ENCODE assay signal across 8 mouse cellular contexts in genomic region chr1:119540836-119541557, GRCm38 (mm10). TPM values are rescaled to one million over a fixed set of nuclear protein-coding genes. Genes with fewer than 3 reads are reported as not detected.
DNase-seq lines count a peak whose midpoint lies in the region; ATAC-seq and TF ChIP-seq lines count a peak whose summit lies in the region.
"Had no signal": no experiment of that assay in that cellular context is flagged by ENCODE, and none has a peak within 500 bp of the region (broad histone marks: within the 10 kb centered on the region; RNA-seq: fewer than 3 reads in every experiment).

No protein-coding gene starts in this region.

- 0 out of 2 replicates have a peak, but pooled peaks cover 7% of the 10 kb centered on the region for H3K4me1 ChIP-seq in lung, embryonic 14.5 days (ENCODE audit: insufficient read depth)
- peaks cover 6% of the 10 kb centered on the region for H3K4me1 ChIP-seq in intestine, embryonic 16.5 days (ENCODE audit: control insufficient read depth, insufficient read depth, low read length)
- H3K4me1 ChIP-seq in stomach, embryonic 14.5 days (ENCODE audit: control insufficient read depth, insufficient read depth, low read length), result peaks cover 3% of the 10 kb centered on the region; the same call in 1 of the 2 replicates
- H3K4me1 ChIP-seq: neural tube, embryonic 12.5 days had no signal

- peak; percentile 54 for ATAC-seq in lung, embryonic 14.5 days (ENCODE audit: insufficient read depth)
- ATAC-seq in intestine, embryonic 16.5 days, result peak; percentile 91
- peak; percentile 21; the same call in 1 of the 2 replicates for ATAC-seq in stomach, embryonic 14.5 days (ENCODE audit: insufficient number of reproducible peaks, insufficient read depth, low FRiP score, low read depth)

- 38% methylated on average over 9 of the region's 9 CpGs for WGBS in lung, embryonic 14.5 days
- 57% methylated on average over 9 of the region's 9 CpGs for WGBS in intestine, embryonic 16.5 days
- 59% methylated on average over 9 of the region's 9 CpGs for WGBS in stomach, embryonic 14.5 days

- H3K4me3 ChIP-seq in lung, embryonic 14.5 days (ENCODE audit: low read depth, low read length), result no peak overlapping the region
- no peak overlapping the region for H3K4me3 ChIP-seq in intestine, embryonic 16.5 days (ENCODE audit: low read length)
- H3K4me3 ChIP-seq in stomach, embryonic 14.5 days (ENCODE audit: low read depth, low read length), result no peak overlapping the region
- H3K4me3 ChIP-seq: neural tube, embryonic 12.5 days had no signal

- no peaks in the 10 kb centered on the region for H3K27me3 ChIP-seq in lung, embryonic 14.5 days (ENCODE audit: insufficient read depth, low read length)
- H3K27me3 ChIP-seq in intestine, embryonic 16.5 days (replicated peaks; ENCODE audit: control insufficient read depth, insufficient read depth, low read length), result no peaks in the 10 kb centered on the region
- H3K27me3 ChIP-seq in stomach, embryonic 14.5 days (ENCODE audit: control insufficient read depth, insufficient read depth, low read length), result no peaks in the 10 kb centered on the region
- H3K27me3 ChIP-seq: neural tube, embryonic 12.5 days had no signal

- H3K9ac ChIP-seq in lung, embryonic 14.5 days, result no peak overlapping the region
- 0 out of 2 replicates have a peak overlapping the region, but pooled peaks have one; percentile 38 for H3K9ac ChIP-seq in intestine, embryonic 16.5 days (ENCODE audit: low read depth, low read length)
- no peak overlapping the region for H3K9ac ChIP-seq in stomach, embryonic 14.5 days (replicated peaks; ENCODE audit: low read depth, low read length)
- H3K9ac ChIP-seq: neural tube, embryonic 12.5 days had no signal

- intact Hi-C loops in gastrocnemius, postnatal 36 days (cut with DNase I), result no loop called here

- H3K9me3 ChIP-seq in lung, embryonic 14.5 days (ENCODE audit: low read depth, low read length), result no peaks in the 10 kb centered on the region
- no peaks in the 10 kb centered on the region for H3K9me3 ChIP-seq in intestine, embryonic 16.5 days (ENCODE audit: control insufficient read depth, low read length)
- H3K9me3 ChIP-seq in stomach, embryonic 14.5 days (ENCODE audit: control insufficient read depth, low read depth, low read length), result no peaks in the 10 kb centered on the region
- H3K9me3 ChIP-seq: neural tube, embryonic 12.5 days had no signal

- TF ChIP-seq CTCF in lung, embryonic 14.5 days (IDR thresholded peaks at IDR 0.05; ENCODE audit: low read depth), result no peak

- no peak overlapping the region for H3K4me2 ChIP-seq in lung, embryonic 14.5 days
- H3K4me2 ChIP-seq in intestine, embryonic 16.5 days (ENCODE audit: low read depth, low read length), result no peak overlapping the region
- H3K4me2 ChIP-seq in stomach, embryonic 14.5 days (replicated peaks; ENCODE audit: low read depth, low read length), result no peak overlapping the region
- H3K4me2 ChIP-seq: neural tube, embryonic 12.5 days had no signal

- 0 out of 2 replicates have a peak overlapping the region, but pooled peaks have one; percentile 18 for H3K27ac ChIP-seq in lung, embryonic 14.5 days (ENCODE audit: low read depth)
- H3K27ac ChIP-seq in intestine, embryonic 16.5 days (ENCODE audit: low read length), result peak overlapping the region; percentile 84
- no peak overlapping the region for H3K27ac ChIP-seq in stomach, embryonic 14.5 days (ENCODE audit: low read length)
- H3K27ac ChIP-seq: neural tube, embryonic 12.5 days had no signal

- 0 out of 2 replicates have a peak, but pooled peaks cover 3% of the 10 kb centered on the region for H3K36me3 ChIP-seq in lung, embryonic 14.5 days (ENCODE audit: insufficient read depth)
- no peaks in the 10 kb centered on the region for H3K36me3 ChIP-seq in intestine, embryonic 16.5 days (ENCODE audit: control insufficient read depth, insufficient read depth, low read length)
- no peaks in the 10 kb centered on the region for H3K36me3 ChIP-seq in stomach, embryonic 14.5 days (ENCODE audit: control insufficient read depth, insufficient read depth, low read length)

- DNase-seq in lung, embryonic 14.5 days, result peak; percentile 69
- no peak for DNase-seq in lung, postnatal 14 days
- peak; percentile 70 for DNase-seq in kidney, postnatal 10 days
- DNase-seq in gastrocnemius, postnatal 36 days, result no peak
- DNase-seq in cerebellum, adult 8-10 months, result no peak

RNA-seq across cellular contexts. Expression of gene Tmem185b, which starts 15.0 kb away (rescaled TPM):
- 32.4 and 33.2 TPM in 2 replicates for polyA plus RNA-seq in lung, embryonic 14.5 days (2014; fragmentation: Nextera tagmentation; extraction: Ambion mirVana)
- polyA plus RNA-seq in intestine, embryonic 16.5 days (2015; fragmentation: Nextera tagmentation; extraction: Ambion mirVana), result 27.2 and 27.7 TPM in 2 replicates
- polyA plus RNA-seq in stomach, embryonic 14.5 days (2014; fragmentation: Nextera tagmentation; extraction: Ambion mirVana), result 22.8 and 23.9 TPM in 2 replicates
- total RNA-seq in gastrocnemius, postnatal 36 days (2021), result 1 to 10 TPM; 3.5 to 4.0 TPM

RNA-seq across cellular contexts. Expression of gene Ralb, which starts 36.4 kb away (rescaled TPM):
- polyA plus RNA-seq in lung, embryonic 14.5 days (2014; fragmentation: Nextera tagmentation; extraction: Ambion mirVana), result 219 and 221 TPM in 2 replicates
- 203 and 218 TPM in 2 replicates for polyA plus RNA-seq in intestine, embryonic 16.5 days (2015; fragmentation: Nextera tagmentation; extraction: Ambion mirVana)
- polyA plus RNA-seq in stomach, embryonic 14.5 days (2014; fragmentation: Nextera tagmentation; extraction: Ambion mirVana), result 103 and 128 TPM in 2 replicates
- 1 to 10 TPM; 7.6 to 9.5 TPM for total RNA-seq in gastrocnemius, postnatal 36 days (2021)

Comparison
In these comparisons a context has a peak if more than half of its experiments do, and no peak if none do; other contexts are left out.
1. DNase-seq: peak in lung, embryonic 14.5 days (single experiment) and kidney, postnatal 10 days (single experiment); none in lung, postnatal 14 days (single experiment), gastrocnemius, postnatal 36 days (0 of 2) and cerebellum, adult 8-10 months (single experiment).
2. ATAC-seq: peak in every context shown above with its lines; median percentile 91 in intestine, embryonic 16.5 days; 54 in lung, embryonic 14.5 days; 21 in stomach, embryonic 14.5 days.